Mouse (Mus musculus) CH12.LX (cell line): ENCODE results near the gene Jarid2.

Experiments
- CHD1 ChIP-seq: IDR thresholded peaks from 2 replicates; pipeline ENCODE4 v1.6.1; 2012; ENCODE audit warnings: low read depth, low read length, improper control_type of control experiment, inconsistent platforms
- CTCF ChIP-seq, 2 experiments: IDR thresholded peaks in 1 of 2; conservative IDR thresholded peaks in 1 of 2; 2 replicates each; pipeline ENCODE4 v1.5.1; 2011 to 2012; ENCODE audit warnings: low read depth in 2 of 2, low read length in 2 of 2, improper control_type of control experiment in 1 of 2, inconsistent platforms in 1 of 2, mild to moderate bottlenecking in 1 of 2, moderate library complexity in 1 of 2
- MEF2A ChIP-seq: IDR thresholded peaks from 2 replicates; pipeline ENCODE4 v1.6.1; 2014; ENCODE audit warnings: low read depth, mild to moderate bottlenecking, inconsistent platforms, low read length, improper control_type of control experiment, borderline replicate concordance
- TCF12 ChIP-seq: IDR thresholded peaks from 2 replicates; pipeline ENCODE4 v1.6.1; 2014; ENCODE audit warnings: low read depth, mild to moderate bottlenecking, inconsistent platforms, low read length, improper control_type of control experiment
- ZMIZ1 ChIP-seq: IDR thresholded peaks from 2 replicates; pipeline ENCODE4 v1.6.1; 2012; ENCODE audit warnings: low read depth, mild to moderate bottlenecking, inconsistent platforms, low read length, improper control_type of control experiment

DNA sequence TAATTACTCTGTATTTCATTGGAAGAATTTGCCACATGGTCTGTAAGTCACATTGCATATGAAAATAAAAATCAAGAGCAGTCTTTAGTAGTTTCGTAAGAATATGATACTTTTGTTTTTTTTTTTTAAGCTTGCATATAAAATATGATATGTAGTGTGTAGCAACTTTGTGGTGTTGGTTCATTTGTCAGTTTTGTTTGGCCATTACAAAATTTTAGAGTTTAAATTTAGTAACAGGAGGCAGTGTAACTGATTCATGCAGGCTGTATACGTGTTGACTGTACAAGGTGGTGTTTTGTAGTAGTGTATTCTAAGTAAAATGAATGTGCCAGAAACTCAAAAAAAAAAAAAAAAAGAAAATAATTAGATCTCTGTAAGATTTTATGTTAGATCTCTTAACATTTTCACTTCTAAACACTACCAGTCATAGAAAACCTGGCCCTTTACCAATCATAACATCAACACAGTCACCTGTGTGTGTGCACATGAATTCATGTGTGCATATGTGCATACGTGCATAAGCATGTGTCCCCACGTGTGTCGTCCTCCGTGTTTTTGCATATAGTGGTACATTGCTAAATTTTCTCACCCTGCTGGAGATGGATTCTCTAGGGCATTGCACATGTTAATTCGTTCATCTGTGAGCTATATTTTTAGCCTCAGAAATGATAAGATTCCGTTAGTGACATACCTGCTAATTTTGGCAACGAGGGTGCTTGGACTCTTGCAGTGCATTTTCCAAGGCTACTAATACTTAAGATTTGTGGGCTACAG is 59.3 kb downstream of the Jarid2 start:
- TF ChIP-seq TCF12 (no peak), CHD1 (no peak), CTCF (conservative IDR thresholded peaks at IDR 0.05 in 1 of 2, IDR thresholded peaks at IDR 0.05 in 1 of 2; ENCODE audit: low read depth in 2 of 2, low read length in 2 of 2) (no peak), MEF2A (no peak), ZMIZ1 (no peak)
